Mouse (Mus musculus) small intestine, adult 2 months (tissue): ENCODE results near the gene 1600014C23Rik. TPM values are rescaled to one million over a fixed set of nuclear protein-coding genes. Genes with fewer than 3 reads are reported as not detected.
A peak's percentile ranks its signal among the peaks of the same experiment; 100 is the strongest.

Experiments used
- H3K27ac ChIP-seq: fragments of 200-500 bp; 2 replicates; pipeline ENCODE4 v1.5.1; 2012; ENCODE audit warnings: low read depth, low read length, control low read depth, inconsistent platforms; ENCODE audit not compliant: insufficient read depth
- H3K27me3 ChIP-seq: fragments of 200-500 bp; 2 replicates; pipeline ENCODE4 v1.6.1; 2012; ENCODE audit warnings: mild to moderate bottlenecking, moderate library complexity, low read length, inconsistent platforms; ENCODE audit not compliant: control insufficient read depth, insufficient read depth
- H3K36me3 ChIP-seq: fragments of 200-500 bp; 2 replicates; pipeline ENCODE4 v1.6.1; 2012; ENCODE audit warnings: mild to moderate bottlenecking, low read length, control low read depth, inconsistent platforms; ENCODE audit not compliant: control insufficient read depth, insufficient read depth
- H3K4me1 ChIP-seq: fragments of 200-500 bp; 2 replicates; pipeline ENCODE4 v1.6.1; 2012; ENCODE audit warnings: low read length, inconsistent platforms, mixed read lengths; ENCODE audit not compliant: control insufficient read depth, insufficient read depth, insufficient read length
- H3K4me3 ChIP-seq: fragments of 200-500 bp; 2 replicates; pipeline ENCODE4 v1.5.1; 2012; ENCODE audit warnings: low read depth, mild to moderate bottlenecking, control low read depth, inconsistent platforms, low read length, moderate library complexity
- CTCF ChIP-seq: fragments of 200-500 bp; IDR thresholded peaks from 2 replicates; pipeline ENCODE4 v1.5.1; 2012; ENCODE audit warnings: low read depth, mild to moderate bottlenecking, control low read depth, inconsistent platforms, low read length, moderate library complexity, mixed read lengths; ENCODE audit not compliant: insufficient replicate concordance, insufficient read length; ENCODE audit errors: extremely low read depth
- POLR2A ChIP-seq: fragments of 200-500 bp; IDR thresholded peaks from 2 replicates; pipeline ENCODE4 v1.6.1; 2012; ENCODE audit warnings: low read depth, mild to moderate bottlenecking, control low read depth, inconsistent platforms, low read length, moderate library complexity
- WGBS: fragments of 180-500 bp; shearing (Covaris S2); methylation state at CpG from one replicate; pipeline ENCODE4 v1.1.7; 2018; 5-methylcytosine and 5-hydroxymethylcytosine counted together
- polyA plus RNA-seq: library from polyadenylated mRNA; depleted of rRNA; stranded (reverse); fragments of >200 nt; gene quantifications from 2 replicates; pipeline ENCODE4 v1.2.3, GENCODE M21; 2012; rRNA removed

1600014C23Rik gene
- polyA plus RNA-seq, 1 experiment, result not detected

- Histone ChIP-seq H3K4me1 (peaks cover 32% of the 10 kb centered on the region), H3K36me3 (no peaks in the 10 kb centered on the region), H3K27ac (no peak overlapping the region), H3K4me3 (no peak overlapping the region), H3K27me3 (no peaks in the 10 kb centered on the region)
- 93% methylated on average over 4 of the region's 4 CpGs for WGBS
- TF ChIP-seq CTCF, result no peak
- no peak for TF ChIP-seq POLR2A
Observed at GRCm38 (mm10) chr17:45690044-45690443, 43.6 kb downstream of the 1600014C23Rik start.

- peaks cover 35% of the 10 kb centered on the region for H3K4me1 ChIP-seq
- H3K27me3 ChIP-seq, result no peaks in the 10 kb centered on the region
- 23% methylated on average over 9 of the region's 9 CpGs for WGBS
- no peaks in the 10 kb centered on the region for H3K36me3 ChIP-seq
- no peak overlapping the region for H3K4me3 ChIP-seq
- TF ChIP-seq CTCF (no peak), POLR2A (no peak)
- H3K27ac ChIP-seq, result no peak overlapping the region
Observed at GRCm38 (mm10) chr17:45689120-45689519, 44.5 kb downstream of the 1600014C23Rik start.

DNA sequence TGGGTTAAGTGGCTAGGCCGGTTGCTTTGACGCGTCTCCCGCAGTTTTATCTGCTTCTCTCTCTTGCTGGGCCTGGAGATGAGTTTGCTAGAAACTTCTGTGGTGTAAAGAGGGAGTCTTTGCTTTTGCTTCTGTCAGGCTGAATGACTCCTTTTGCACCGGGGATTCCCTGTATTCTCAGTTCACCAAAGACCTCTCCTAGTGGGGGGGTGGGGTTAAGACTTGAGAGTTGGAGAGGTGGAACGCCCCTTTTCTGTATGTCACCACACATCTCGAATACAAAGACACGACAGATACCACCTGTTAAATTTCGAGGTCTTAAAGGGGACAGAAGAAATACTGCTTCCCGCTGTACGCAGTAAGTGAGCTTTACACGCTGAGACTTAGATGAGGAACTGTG is 46.9 kb downstream of the 1600014C23Rik start, which contains the start of gene Tmem63b:
Gene Tmem63b, minus strand, starts transcription at position 190 of the 400 bp plus-strand sequence.
- 2% methylated on average over 12 of the region's 12 CpGs for WGBS
- H3K27ac ChIP-seq, result peak within 1 kb of the TSS; percentile 21
- TF ChIP-seq POLR2A (no peak), CTCF (no peak)
- peaks cover 20% of the 10 kb centered on the region for H3K4me1 ChIP-seq
- H3K36me3 ChIP-seq, result no peaks in the 10 kb centered on the region
- peak within 1 kb of the TSS; percentile 96 for H3K4me3 ChIP-seq
- no peaks in the 10 kb centered on the region for H3K27me3 ChIP-seq

- H3K4me3 ChIP-seq, result peak within 1 kb of the TSS; percentile 96
Observed at GRCm38 (mm10) chr17:45686093-45686619, 47.5 kb downstream of the 1600014C23Rik start, which contains the start of gene Mrpl14. Gene Mrpl14, plus strand, starts transcription at chr17:45686322.

DNA sequence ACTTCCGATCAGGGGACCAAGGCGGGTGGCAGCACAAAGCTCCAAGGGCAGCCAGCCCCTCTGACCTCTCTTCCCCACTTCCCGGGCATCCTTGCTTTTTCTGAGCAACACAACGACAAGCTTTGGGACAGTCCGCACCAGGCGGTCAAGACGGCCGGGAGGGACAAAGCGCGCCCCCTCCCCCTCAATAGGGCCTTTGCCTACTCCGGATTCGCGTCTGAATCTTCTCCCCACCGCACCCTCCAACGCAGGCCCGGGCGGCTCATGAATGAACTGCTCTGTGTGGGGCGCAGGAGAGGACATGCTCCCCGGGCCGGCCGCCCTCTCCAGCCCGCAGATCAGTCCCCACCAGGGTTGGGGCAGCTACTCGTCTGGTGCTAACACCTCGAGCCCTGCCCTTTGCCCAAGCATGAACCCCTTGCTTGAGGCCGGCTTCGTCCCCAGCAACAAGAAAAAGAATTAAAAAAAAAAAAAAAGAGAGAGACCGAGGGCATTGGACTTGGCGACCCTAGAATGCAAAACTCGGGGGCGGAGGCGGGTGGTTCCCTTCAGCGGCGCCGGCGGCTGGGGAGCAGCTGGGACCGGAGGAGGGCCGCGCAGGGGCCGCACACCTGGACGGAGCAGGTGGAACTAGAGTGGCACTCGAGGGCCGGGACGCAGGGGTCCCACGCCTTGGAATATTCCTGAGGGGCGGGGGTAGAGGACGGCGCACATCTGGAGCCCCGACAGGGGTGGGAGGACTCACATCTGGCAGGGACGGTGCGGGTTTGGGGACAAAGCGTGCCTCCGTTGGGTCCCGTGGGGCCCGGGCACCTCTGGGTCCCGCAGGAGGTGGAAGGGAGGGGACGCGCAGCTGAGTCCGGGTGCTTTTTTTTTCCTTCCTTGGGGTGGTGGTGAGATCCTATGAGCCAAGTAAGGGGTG is 48.2 kb downstream of the 1600014C23Rik start:
- TF ChIP-seq CTCF (no peak), POLR2A (no peak)
- peak overlapping the region; percentile 96 for H3K4me3 ChIP-seq
- no peaks in the 10 kb centered on the region for H3K36me3 ChIP-seq
- H3K27me3 ChIP-seq, result no peaks in the 10 kb centered on the region
- H3K4me1 ChIP-seq, result peaks cover 16% of the 10 kb centered on the region
- peak overlapping the region; percentile 21 for H3K27ac ChIP-seq
- 1% methylated on average over 58 of the region's 58 CpGs for WGBS

More at GRCm38 (mm10) chr17:45686093-45686619, 47.5 kb downstream of the 1600014C23Rik start, which contains the start of gene Mrpl14:
- Histone ChIP-seq H3K27ac (peak within 1 kb of the TSS; percentile 21), H3K27me3 (no peaks in the 10 kb centered on the region), H3K4me1 (peaks cover 16% of the 10 kb centered on the region), H3K36me3 (no peaks in the 10 kb centered on the region)
- under 1% methylated on average over 49 of the region's 50 CpGs for WGBS
- TF ChIP-seq CTCF, result no peak
- peak; percentile 55 for TF ChIP-seq POLR2A

DNA sequence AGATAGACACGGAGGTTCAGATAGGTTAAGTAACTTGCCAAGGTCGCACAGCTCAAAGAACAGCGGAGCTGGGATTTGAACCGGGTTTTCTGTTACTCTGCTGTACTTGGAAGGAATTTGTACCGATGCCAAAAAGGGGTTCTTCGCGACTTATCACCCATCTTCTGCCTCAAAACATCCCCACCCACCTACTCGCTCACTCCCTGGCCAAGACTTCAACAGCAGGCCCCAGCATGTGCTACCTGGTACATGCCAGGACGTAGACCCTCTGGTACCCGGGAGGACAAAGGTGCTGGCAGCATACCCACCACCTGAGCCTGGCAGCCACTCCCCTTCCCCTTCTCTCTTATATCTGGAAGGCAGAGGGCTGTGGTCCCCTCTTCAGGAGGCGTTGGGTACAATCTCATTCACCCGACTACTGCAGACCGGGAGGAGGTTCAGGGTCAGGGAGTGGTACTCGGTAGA is 48.9 kb downstream of the 1600014C23Rik start:
- 36% methylated on average over 14 of the region's 14 CpGs for WGBS
- TF ChIP-seq POLR2A (no peak), CTCF (no peak)
- Histone ChIP-seq H3K4me3 (peak overlapping the region; percentile 96), H3K27ac (no peak overlapping the region), H3K4me1 (peaks cover 16% of the 10 kb centered on the region), H3K36me3 (no peaks in the 10 kb centered on the region), H3K27me3 (no peaks in the 10 kb centered on the region)

Other genes starting within 250 kb of the 1600014C23Rik start
- 9.8 and 10.5 TPM in 2 replicates for gene Aars2, start 227.0 kb downstream of the 1600014C23Rik start, polyA plus RNA-seq
- gene Tcte1, start 210.4 kb downstream of the 1600014C23Rik start, polyA plus RNA-seq, result 0.04 TPM in 2 replicates
- 0.53 and 0.94 TPM in 2 replicates for gene Tmem151b, start 184.2 kb downstream of the 1600014C23Rik start, polyA plus RNA-seq
- 4.6 and 6.2 TPM in 2 replicates for gene Nfkbie, start 178.1 kb downstream of the 1600014C23Rik start, polyA plus RNA-seq
- gene Slc35b2, start 170.0 kb downstream of the 1600014C23Rik start, polyA plus RNA-seq, result 98.2 and 105 TPM in 2 replicates
- gene Hsp90ab1, start 160.6 kb downstream of the 1600014C23Rik start, polyA plus RNA-seq, result 93.8 and 157 TPM in 2 replicates
- gene Slc29a1, start 134.2 kb downstream of the 1600014C23Rik start, polyA plus RNA-seq, result 26.1 and 35.2 TPM in 2 replicates
- 0.75 and 5.8 TPM in 2 replicates for gene Mymx, start 131.7 kb downstream of the 1600014C23Rik start, polyA plus RNA-seq
- 0.03 TPM in 1 of 2 replicates, not detected in the other for gene Capn11, start 74.5 kb downstream of the 1600014C23Rik start, polyA plus RNA-seq
- 105 and 161 TPM in 2 replicates for gene Mrpl14, start 47.5 kb downstream of the 1600014C23Rik start, polyA plus RNA-seq
- gene Tmem63b, start 46.9 kb downstream of the 1600014C23Rik start, polyA plus RNA-seq, result 42.6 and 65.0 TPM in 2 replicates